Mouse (Mus musculus) heart, postnatal 0 days (tissue): ENCODE data around the gene 4933405L10Rik. TPM values are rescaled to one million over a fixed set of nuclear protein-coding genes. Genes with fewer than 3 reads are reported as not detected.
A peak's percentile ranks its signal among the peaks of the same experiment; 100 is the strongest.

Experiments used
- ATAC-seq: fragments of 200-750 bp; cut with Nextera tagmentation; 2 replicates; pipeline ENCODE4 v1.8.0; 2017; ENCODE audit warnings: low read depth, moderate number of reproducible peaks, moderate library complexity; ENCODE audit not compliant: insufficient read depth
- DNase-seq: peaks from one replicate; pipeline ENCODE4 v3.0.0-alpha.2; 2016; ENCODE audit warnings: low spot score
- H3K27ac ChIP-seq: fragments of 300-500 bp; sonication (generic); 2 replicates; pipeline ENCODE4 v1.5.1; 2014; ENCODE audit warnings: low read depth, mild to moderate bottlenecking
- H3K27me3 ChIP-seq: fragments of 300-500 bp; sonication (generic); 2 replicates; pipeline ENCODE4 v1.6.1; 2014; ENCODE audit warnings: low read length, mixed read lengths; ENCODE audit not compliant: control insufficient read depth, insufficient read depth
- H3K36me3 ChIP-seq: fragments of 300-500 bp; sonication (generic); replicated peaks from 2 replicates; pipeline ENCODE4 v1.6.1; 2014; ENCODE audit warnings: low read length, mixed read lengths; ENCODE audit not compliant: control insufficient read depth, insufficient read depth
- H3K4me1 ChIP-seq: fragments of 300-500 bp; sonication (generic); 2 replicates; pipeline ENCODE4 v1.6.1; 2014; ENCODE audit warnings: antibody characterized with exemption; ENCODE audit not compliant: control insufficient read depth, insufficient read depth
- H3K4me2 ChIP-seq: fragments of 300-500 bp; sonication (generic); 2 replicates; pipeline ENCODE4 v1.6.1; 2014; ENCODE audit warnings: low read depth, mild to moderate bottlenecking, low read length, moderate library complexity
- H3K4me3 ChIP-seq: fragments of 300-500 bp; sonication (generic); 2 replicates; pipeline ENCODE4 v1.5.1; 2014; ENCODE audit warnings: low read depth, low read length
- H3K9ac ChIP-seq: fragments of 300-500 bp; sonication (generic); replicated peaks from 2 replicates; pipeline ENCODE4 v1.6.1; 2014; ENCODE audit warnings: low read depth, low read length, mixed read lengths
- H3K9me3 ChIP-seq: fragments of 300-500 bp; sonication (generic); replicated peaks from 2 replicates; pipeline ENCODE4 v1.6.1; 2016; ENCODE audit warnings: low read length; ENCODE audit not compliant: control insufficient read depth
- CTCF ChIP-seq: IDR thresholded peaks from 2 replicates; pipeline ENCODE4 v1.5.1; 2016; ENCODE audit warnings: antibody characterized with exemption, control low read depth, low read depth
- EP300 ChIP-seq: IDR thresholded peaks from 2 replicates; pipeline ENCODE4 v1.6.1; 2016; ENCODE audit warnings: antibody characterized with exemption, low read depth
- WGBS: fragments of 180-500 bp; shearing (Covaris S2); extraction: QIAGEN DNeasy Blood & Tissue Kit; methylation state at CpG from one replicate; pipeline ENCODE4 v1.1.7; 2014; 5-methylcytosine and 5-hydroxymethylcytosine counted together
- polyA plus RNA-seq: library from polyadenylated mRNA; unstranded; fragments of >200 nt; fragmentation: Nextera tagmentation; extraction: Ambion mirVana; gene quantifications from 2 replicates; pipeline ENCODE4 v1.2.1, GENCODE M21; 2015
- total RNA-seq: library from RNA; depleted of rRNA; stranded (reverse); fragments of >200 nt; gene quantifications from 2 replicates; pipeline ENCODE4 v1.2.3, GENCODE M21; 2014; ENCODE audit warnings: low replicate concordance

Gene 4933405L10Rik
- total and polyA plus RNA-seq, 2 experiments from 2014 or later = not detected

GRCm38 (mm10) chr8:105708675-105709074, 1.2 kb downstream of the 4933405L10Rik start:
- DNase-seq (no peak), ATAC-seq (no peak)
- TF ChIP-seq CTCF = no peak
- TF ChIP-seq EP300 = no peak
- Histone ChIP-seq H3K36me3 (no peaks in the 10 kb centered on the region), H3K4me1 (peaks cover 12% of the 10 kb centered on the region; the same call in 1 of the 2 replicates), H3K27me3 (no peaks in the 10 kb centered on the region), H3K9me3 (no peaks in the 10 kb centered on the region), H3K4me3 (no peak overlapping the region), H3K4me2 (no peak overlapping the region), H3K27ac (no peak overlapping the region), H3K9ac (no peak overlapping the region)
- 88% methylated on average over 8 of the region's 8 CpGs for WGBS

DNA sequence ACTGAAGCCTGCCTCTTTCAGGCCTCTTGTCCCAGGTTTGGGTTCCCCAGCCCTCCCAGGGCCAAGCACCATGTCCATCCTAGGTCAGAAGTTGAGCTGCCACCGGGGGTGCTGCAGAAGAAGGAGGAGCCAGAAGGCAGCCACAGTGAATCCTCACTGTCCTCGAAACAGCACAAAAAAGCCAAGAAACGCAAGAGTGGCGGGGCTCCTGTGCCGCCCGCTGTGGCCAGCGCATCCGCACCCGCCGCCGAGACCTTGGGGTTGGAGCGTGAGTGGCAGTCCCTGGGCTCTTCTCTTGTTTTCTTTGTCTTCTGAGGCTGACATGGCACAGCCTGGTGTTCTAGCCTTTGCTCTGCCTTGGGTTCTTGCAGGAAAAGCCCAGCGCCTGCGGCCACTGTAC, 1.9 kb downstream of the 4933405L10Rik start:
- Histone ChIP-seq H3K27ac (no peak overlapping the region), H3K9me3 (no peaks in the 10 kb centered on the region), H3K36me3 (no peaks in the 10 kb centered on the region), H3K9ac (no peak overlapping the region), H3K4me1 (peaks cover 12% of the 10 kb centered on the region; the same call in 1 of the 2 replicates), H3K27me3 (no peaks in the 10 kb centered on the region), H3K4me2 (no peak overlapping the region), H3K4me3 (no peak overlapping the region)
- 72% methylated on average over 14 of the region's 14 CpGs for WGBS
- ATAC-seq (no peak), DNase-seq (no peak)
- TF ChIP-seq CTCF = no peak

DNA sequence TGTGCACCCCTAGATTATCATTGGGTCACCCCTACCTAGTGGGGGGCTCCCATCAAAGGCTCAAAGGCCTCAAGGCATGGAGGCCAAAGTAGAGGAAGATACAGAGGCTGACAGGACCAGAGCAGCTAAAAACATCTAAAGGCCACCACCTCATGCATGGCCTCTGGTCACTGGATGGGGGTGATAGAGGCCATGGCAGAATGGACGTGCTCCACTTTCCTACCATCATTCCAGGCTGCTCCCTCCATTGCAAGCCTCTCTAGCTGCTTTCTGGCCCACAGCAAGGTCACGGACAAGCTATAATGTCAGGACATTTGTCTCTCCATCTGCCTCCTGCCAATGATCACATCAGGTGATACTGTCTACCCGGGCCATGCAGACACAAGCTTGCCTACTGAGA, 4.8 kb downstream of the 4933405L10Rik start:
- DNase-seq = no peak
- no peak for ATAC-seq
- H3K4me3 ChIP-seq = no peak overlapping the region
- peaks cover 5% of the 10 kb centered on the region; the same call in 1 of the 2 replicates for H3K36me3 ChIP-seq
- H3K27me3 ChIP-seq = no peaks in the 10 kb centered on the region
- H3K9ac ChIP-seq = no peak overlapping the region
- H3K4me1 ChIP-seq = peaks cover 4% of the 10 kb centered on the region; the same call in 1 of the 2 replicates
- TF ChIP-seq CTCF = no peak
- no peak for TF ChIP-seq EP300
- no peak overlapping the region for H3K27ac ChIP-seq
- H3K9me3 ChIP-seq = no peaks in the 10 kb centered on the region
- WGBS = 65% methylated on average over 3 of the region's 3 CpGs
- no peak overlapping the region for H3K4me2 ChIP-seq

- Histone ChIP-seq H3K4me2 (no peak overlapping the region), H3K9ac (no peak overlapping the region)
- peak; percentile 88 for TF ChIP-seq CTCF
- TF ChIP-seq EP300 = no peak
Measured at GRCm38 (mm10) chr8:105714139-105714538, 6.7 kb downstream of the 4933405L10Rik start.

GRCm38 (mm10) chr8:105715042-105715441, 7.6 kb downstream of the 4933405L10Rik start:
- no peaks in the 10 kb centered on the region for H3K27me3 ChIP-seq
- H3K4me1 ChIP-seq = no peaks in the 10 kb centered on the region
- no peak overlapping the region for H3K9ac ChIP-seq
- DNase-seq (no peak), ATAC-seq (no peak)
- peaks cover 6% of the 10 kb centered on the region; the same call in 1 of the 2 replicates for H3K36me3 ChIP-seq
- no peak for TF ChIP-seq CTCF
- TF ChIP-seq EP300 = 0 out of 2 replicates have a peak, but pooled peaks have one; percentile 17
- no peak overlapping the region for H3K4me2 ChIP-seq
- 58% methylated on average over 6 of the region's 6 CpGs for WGBS
- H3K4me3 ChIP-seq = no peak overlapping the region
- peak overlapping the region; percentile 70 for H3K27ac ChIP-seq
- H3K9me3 ChIP-seq = no peaks in the 10 kb centered on the region

More at GRCm38 (mm10) chr8:105714139-105714538, 6.7 kb downstream of the 4933405L10Rik start:
- H3K4me3 ChIP-seq = no peak overlapping the region
- 5% methylated on average over 3 of the region's 3 CpGs for WGBS
- peaks cover 6% of the 10 kb centered on the region; the same call in 1 of the 2 replicates for H3K36me3 ChIP-seq
- DNase-seq (peak; percentile 69), ATAC-seq (peak; percentile 56)
- no peaks in the 10 kb centered on the region for H3K9me3 ChIP-seq
- no peaks in the 10 kb centered on the region for H3K4me1 ChIP-seq
- no peaks in the 10 kb centered on the region for H3K27me3 ChIP-seq
- H3K27ac ChIP-seq = no peak overlapping the region
